Mouse (Mus musculus) kidney, embryonic 16.5 days (tissue): ENCODE results near the gene Gnaq. TPM values are rescaled to one million over a fixed set of nuclear protein-coding genes. Genes with fewer than 3 reads are reported as not detected.

Experiments used
- ATAC-seq: fragments of 200-750 bp; cut with Nextera tagmentation; 2 replicates; pipeline ENCODE4 v1.8.0; 2017; ENCODE audit warnings: moderate TSS enrichment; ENCODE audit not compliant: low FRiP score, low TSS enrichment
- H3K27ac ChIP-seq: fragments of 300-500 bp; sonication (generic); 2 replicates; pipeline ENCODE4 v1.5.1; 2014; ENCODE audit warnings: low read length
- H3K27me3 ChIP-seq: fragments of 300-500 bp; sonication (generic); 2 replicates; pipeline ENCODE4 v1.6.1; 2014; ENCODE audit warnings: low read length, control low read depth, mixed read lengths; ENCODE audit not compliant: insufficient read depth
- H3K36me3 ChIP-seq: fragments of 300-500 bp; sonication (generic); 2 replicates; pipeline ENCODE4 v1.6.1; 2014; ENCODE audit warnings: low read length, control low read depth, mixed read lengths; ENCODE audit not compliant: insufficient read depth
- H3K4me1 ChIP-seq: fragments of 300-500 bp; sonication (generic); 2 replicates; pipeline ENCODE4 v1.6.1; 2014; ENCODE audit warnings: low read length, control low read depth, mixed read lengths; ENCODE audit not compliant: insufficient read depth
- H3K4me2 ChIP-seq: fragments of 300-500 bp; sonication (generic); replicated peaks from 2 replicates; pipeline ENCODE4 v1.6.1; 2014; ENCODE audit warnings: low read depth, low read length
- H3K4me3 ChIP-seq: fragments of 300-500 bp; sonication (generic); 2 replicates; pipeline ENCODE4 v1.5.1; 2014; ENCODE audit warnings: mild to moderate bottlenecking, low read length
- H3K9ac ChIP-seq: fragments of 300-500 bp; sonication (generic); replicated peaks from 2 replicates; pipeline ENCODE4 v1.6.1; 2014; ENCODE audit warnings: low read length
- H3K9me3 ChIP-seq: fragments of 300-500 bp; sonication (generic); 2 replicates; pipeline ENCODE4 v1.6.1; 2016; ENCODE audit warnings: low read length, control low read depth
- WGBS: fragments of 180-500 bp; shearing (Covaris S2); extraction: QIAGEN DNeasy Blood & Tissue Kit; methylation state at CpG from one replicate; pipeline ENCODE4 v1.1.7; 2014; 5-methylcytosine and 5-hydroxymethylcytosine counted together
- polyA plus RNA-seq: library from polyadenylated mRNA; unstranded; fragments of >200 nt; fragmentation: Nextera tagmentation; extraction: Ambion mirVana; gene quantifications from 2 replicates; pipeline ENCODE4 v1.2.1, GENCODE M21; 2015

Gene Gnaq
- polyA plus RNA-seq, 1 experiment from 2014 or later: 40.0 TPM

- Histone ChIP-seq H3K9ac (no peak overlapping the region), H3K9me3 (no peaks in the 10 kb centered on the region), H3K4me1 (peaks cover 9% of the 10 kb centered on the region; the same call in 1 of the 2 replicates), H3K27ac (no peak overlapping the region), H3K4me3 (no peak overlapping the region), H3K4me2 (no peak overlapping the region), H3K36me3 (no peaks in the 10 kb centered on the region; the same call in 1 of the 2 replicates), H3K27me3 (no peaks in the 10 kb centered on the region)
- WGBS: 69% methylated on average over 6 of the region's 6 CpGs
- no peak for ATAC-seq
These were observed 82.3 kb downstream of the Gnaq start for GRCm38 (mm10) chr19:16214946-16215345.

DNA sequence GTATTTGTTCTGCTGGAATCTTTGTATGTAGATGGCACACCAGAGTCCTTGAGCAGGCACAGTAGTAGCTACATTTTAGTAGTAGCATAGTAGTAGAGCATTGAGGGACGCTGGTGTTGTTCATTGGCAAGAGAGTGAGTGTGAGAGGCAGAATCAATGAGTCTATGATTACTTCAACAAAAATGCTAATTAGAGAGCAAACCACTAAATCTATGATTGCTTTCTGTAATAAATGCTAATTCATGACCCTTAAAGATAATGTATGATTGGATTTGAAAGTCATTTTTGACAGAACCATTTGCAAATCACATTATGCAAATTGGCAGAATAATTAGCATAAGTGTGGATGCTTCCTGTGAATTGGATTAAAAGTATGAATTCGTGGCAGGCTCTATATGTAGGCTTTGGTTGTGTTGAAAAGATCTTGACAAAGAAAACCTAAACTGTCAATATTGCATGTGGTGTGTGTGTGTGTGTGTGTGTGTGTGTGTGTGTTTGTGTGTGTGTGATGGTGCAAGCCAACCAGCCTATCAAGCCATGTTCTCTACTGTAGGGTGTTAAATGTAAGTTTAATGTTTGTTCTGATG, 82.9 kb downstream of the Gnaq start:
- ATAC-seq: no peak
- H3K27ac ChIP-seq: no peak overlapping the region
- H3K27me3 ChIP-seq: no peaks in the 10 kb centered on the region
- no peak overlapping the region for H3K4me3 ChIP-seq
- 92% methylated on average over 2 of the region's 2 CpGs for WGBS
- H3K9ac ChIP-seq: no peak overlapping the region
- peaks cover 9% of the 10 kb centered on the region; the same call in 1 of the 2 replicates for H3K4me1 ChIP-seq
- peaks cover under 1% of the 10 kb centered on the region; the same call in 1 of the 2 replicates for H3K36me3 ChIP-seq
- H3K4me2 ChIP-seq: no peak overlapping the region
- H3K9me3 ChIP-seq: no peaks in the 10 kb centered on the region

DNA sequence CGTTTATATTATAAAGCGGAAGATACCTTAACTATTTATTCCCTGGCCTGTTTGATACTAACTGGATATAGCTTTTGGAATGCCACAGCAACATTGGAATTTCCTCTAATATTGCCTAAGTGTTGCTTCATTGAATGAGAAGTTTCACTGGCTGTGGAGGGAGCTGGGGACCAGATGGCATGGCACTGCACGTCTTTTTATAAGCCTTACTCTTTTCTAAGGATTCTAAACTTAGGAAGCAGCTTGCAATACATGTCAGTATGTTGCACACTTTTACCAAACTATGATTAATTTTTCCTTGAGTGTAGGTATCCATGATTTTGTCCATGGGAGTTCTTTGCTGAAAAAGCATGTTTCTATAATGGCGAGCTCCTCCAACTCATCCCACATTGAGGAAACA, 87.3 kb downstream of the Gnaq start:
- Histone ChIP-seq H3K9me3 (no peaks in the 10 kb centered on the region), H3K9ac (no peak overlapping the region), H3K27me3 (no peaks in the 10 kb centered on the region), H3K4me2 (no peak overlapping the region), H3K27ac (no peak overlapping the region), H3K4me3 (no peak overlapping the region), H3K4me1 (peaks cover 13% of the 10 kb centered on the region; the same call in 1 of the 2 replicates), H3K36me3 (peaks cover 6% of the 10 kb centered on the region; the same call in 1 of the 2 replicates)
- WGBS: 80% methylated on average over 4 of the region's 4 CpGs
- no peak for ATAC-seq

DNA sequence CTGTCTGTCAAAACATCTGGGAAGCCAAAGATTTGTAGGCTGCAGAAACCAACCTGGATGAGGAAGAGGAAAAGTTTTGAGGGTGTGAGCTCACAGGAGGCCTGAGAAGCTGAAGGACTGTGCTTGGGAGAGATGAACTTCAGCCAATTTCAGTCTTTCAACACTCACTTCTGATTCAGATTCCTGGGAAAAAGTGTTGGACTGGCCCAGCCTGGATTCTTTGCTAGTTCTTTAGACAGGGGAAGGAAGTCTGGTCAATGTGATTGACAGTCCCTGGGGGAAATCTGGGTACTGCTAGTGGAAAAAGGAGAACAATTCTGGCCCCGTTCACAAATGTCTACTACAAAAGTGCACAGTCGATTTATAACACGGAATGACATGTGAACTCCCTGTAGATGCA, 89.9 kb downstream of the Gnaq start:
- Histone ChIP-seq H3K4me3 (no peak overlapping the region), H3K27ac (peak overlapping the region; percentile 39; the same call in 1 of the 2 replicates), H3K36me3 (peaks cover 10% of the 10 kb centered on the region; the same call in 1 of the 2 replicates), H3K4me1 (peaks cover 8% of the 10 kb centered on the region; the same call in 1 of the 2 replicates), H3K9ac (no peak overlapping the region), H3K27me3 (no peaks in the 10 kb centered on the region), H3K4me2 (no peak overlapping the region), H3K9me3 (no peaks in the 10 kb centered on the region)
- WGBS: 60% methylated on average over 3 of the region's 3 CpGs
- no peak for ATAC-seq

DNA sequence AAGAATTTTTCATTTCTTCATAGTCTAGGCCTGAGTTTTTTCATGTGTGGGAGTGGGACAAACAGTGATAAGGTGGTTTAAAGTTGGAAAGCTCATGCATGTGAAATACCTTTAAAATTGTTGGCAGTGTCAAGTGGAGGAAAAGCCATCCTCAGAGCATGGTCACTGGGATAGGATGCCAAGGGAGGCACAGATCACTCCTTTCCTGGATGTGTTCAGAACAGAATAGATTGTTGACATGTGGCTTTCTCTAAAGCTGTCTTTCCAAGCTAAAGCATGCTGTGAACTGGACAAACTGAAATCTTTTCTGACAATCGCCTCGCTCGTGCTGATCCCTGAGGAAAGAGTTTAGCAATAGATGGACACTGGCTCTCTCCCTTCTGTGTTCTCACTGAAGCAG, 90.5 kb downstream of the Gnaq start:
- WGBS: 97% methylated on average over 3 of the region's 3 CpGs
- ATAC-seq: no peak
- no peak overlapping the region; the same call in 1 of the 2 replicates for H3K27ac ChIP-seq

DNA sequence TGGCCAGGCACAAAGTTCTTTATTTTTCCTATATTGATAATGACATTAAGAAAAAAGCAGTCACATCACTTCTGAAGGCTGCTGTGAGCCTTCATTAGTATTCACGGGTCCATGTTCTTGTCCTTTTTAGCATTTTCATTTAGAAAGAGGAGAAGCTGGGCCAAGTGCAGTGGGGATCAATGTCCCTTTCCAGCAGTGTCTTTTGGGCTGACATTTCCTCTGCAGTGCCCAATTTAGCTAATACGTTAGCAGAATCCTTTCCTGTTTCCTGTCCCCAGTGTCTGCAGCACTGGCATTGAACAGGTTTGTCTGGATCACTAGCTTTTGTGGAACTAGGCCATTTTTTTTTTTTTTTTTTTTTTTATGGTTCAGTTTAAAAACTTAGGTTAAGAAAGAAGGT, 92.2 kb downstream of the Gnaq start:
- H3K9me3 ChIP-seq: no peaks in the 10 kb centered on the region
- H3K4me3 ChIP-seq: no peak overlapping the region
- H3K4me2 ChIP-seq: no peak overlapping the region
- peaks cover 8% of the 10 kb centered on the region; the same call in 1 of the 2 replicates for H3K4me1 ChIP-seq
- no peak overlapping the region for H3K27ac ChIP-seq
- no peaks in the 10 kb centered on the region for H3K27me3 ChIP-seq
- 62% methylated on average over 2 of the region's 2 CpGs for WGBS
- no peak for ATAC-seq
- H3K9ac ChIP-seq: no peak overlapping the region
- H3K36me3 ChIP-seq: peaks cover 13% of the 10 kb centered on the region; the same call in 1 of the 2 replicates

More for the DNA sequence above, 90.5 kb downstream of the Gnaq start:
- H3K9me3 ChIP-seq: no peaks in the 10 kb centered on the region
- H3K27me3 ChIP-seq: no peaks in the 10 kb centered on the region
- no peak overlapping the region for H3K4me3 ChIP-seq
- H3K9ac ChIP-seq: no peak overlapping the region
- peaks cover 13% of the 10 kb centered on the region; the same call in 1 of the 2 replicates for H3K36me3 ChIP-seq
- no peak overlapping the region for H3K4me2 ChIP-seq
- peaks cover 8% of the 10 kb centered on the region; the same call in 1 of the 2 replicates for H3K4me1 ChIP-seq

- Histone ChIP-seq H3K27me3 (no peaks in the 10 kb centered on the region), H3K4me2 (no peak overlapping the region), H3K36me3 (peaks cover 2% of the 10 kb centered on the region; the same call in 1 of the 2 replicates), H3K9ac (no peak overlapping the region), H3K9me3 (no peaks in the 10 kb centered on the region), H3K4me3 (no peak overlapping the region), H3K4me1 (peaks cover 5% of the 10 kb centered on the region; the same call in 1 of the 2 replicates), H3K27ac (no peak overlapping the region)
- 72% methylated on average over 1 of the region's 1 CpGs for WGBS
- ATAC-seq: no peak
These were observed 99.0 kb downstream of the Gnaq start for GRCm38 (mm10) chr19:16231584-16231983.

- peaks cover 26% of the 10 kb centered on the region for H3K4me1 ChIP-seq
- WGBS: 45% methylated on average over 8 of the region's 8 CpGs
- no peaks in the 10 kb centered on the region for H3K9me3 ChIP-seq
- ATAC-seq: peak; percentile 83
- no peaks in the 10 kb centered on the region for H3K36me3 ChIP-seq
- no peak overlapping the region for H3K4me2 ChIP-seq
- H3K9ac ChIP-seq: no peak overlapping the region
- H3K27me3 ChIP-seq: no peaks in the 10 kb centered on the region
- no peak overlapping the region for H3K4me3 ChIP-seq
- no peak overlapping the region for H3K27ac ChIP-seq
These were observed 103.0 kb downstream of the Gnaq start for GRCm38 (mm10) chr19:16235594-16235993.

- H3K36me3 ChIP-seq: no peaks in the 10 kb centered on the region
- 95% methylated on average over 1 of the region's 1 CpGs for WGBS
- no peak overlapping the region for H3K4me3 ChIP-seq
- no peak overlapping the region for H3K4me2 ChIP-seq
- H3K9me3 ChIP-seq: no peaks in the 10 kb centered on the region
- no peak overlapping the region for H3K9ac ChIP-seq
- no peak for ATAC-seq
- H3K4me1 ChIP-seq: peaks cover 26% of the 10 kb centered on the region
- no peak overlapping the region for H3K27ac ChIP-seq
- H3K27me3 ChIP-seq: no peaks in the 10 kb centered on the region
These were observed 104.4 kb downstream of the Gnaq start for GRCm38 (mm10) chr19:16237034-16237433.

DNA sequence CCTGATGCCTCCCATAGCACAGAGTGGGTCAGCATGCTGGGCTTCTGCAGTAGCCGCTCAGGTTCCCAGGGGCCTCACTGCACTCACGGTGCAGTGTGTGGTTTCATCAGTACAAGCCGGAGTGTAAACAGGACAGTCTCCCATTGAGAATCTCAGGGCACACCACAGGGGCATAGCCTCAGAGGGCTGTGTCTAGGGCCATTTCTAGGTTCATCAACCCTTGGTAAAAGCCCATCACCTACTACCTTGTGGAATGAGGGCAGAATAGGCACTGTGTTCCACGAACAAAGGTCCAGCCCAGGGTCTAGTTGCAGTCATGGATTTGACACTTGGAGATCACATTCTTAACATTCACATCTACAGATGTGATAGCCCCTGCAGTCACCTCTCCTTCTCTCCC, 105.4 kb downstream of the Gnaq start:
- H3K9ac ChIP-seq: no peak overlapping the region
- H3K36me3 ChIP-seq: no peaks in the 10 kb centered on the region
- WGBS: 63% methylated on average over 4 of the region's 4 CpGs
- no peak for ATAC-seq
- peaks cover 36% of the 10 kb centered on the region for H3K4me1 ChIP-seq
- H3K27ac ChIP-seq: no peak overlapping the region
- H3K9me3 ChIP-seq: no peaks in the 10 kb centered on the region
- H3K4me2 ChIP-seq: no peak overlapping the region
- no peak overlapping the region for H3K4me3 ChIP-seq
- H3K27me3 ChIP-seq: no peaks in the 10 kb centered on the region
